Mouse (Mus musculus) cerebellum, adult 8-10 months (tissue): ENCODE data around the gene Patj.
"Not testable (repeated sequence)": the region's sequence is repeated elsewhere in the genome, so short reads cannot be mapped to it uniquely, and the experiment has no call there.

Source experiments
- DNase-seq: peaks from one replicate; pipeline ENCODE4 v3.0.0; 2022

Patj gene

GRCm38 (mm10) chr4:98581456-98581855 is 185.9 kb downstream of the Patj start:
- DNase-seq, result no peak

GRCm38 (mm10) chr4:98584023-98584422 is 188.4 kb downstream of the Patj start:
- no peak for DNase-seq

- no peak for DNase-seq
Observed at GRCm38 (mm10) chr4:98586303-98586702, 190.7 kb downstream of the Patj start.

GRCm38 (mm10) chr4:98587686-98588085 is 192.1 kb downstream of the Patj start:
- peak; percentile 72 for DNase-seq

GRCm38 (mm10) chr4:98593961-98594360 is 198.4 kb downstream of the Patj start:
- DNase-seq, result no peak

- DNase-seq, result no peak
Observed at GRCm38 (mm10) chr4:98598546-98598971, 203.0 kb downstream of the Patj start.

- no peak for DNase-seq
Observed at GRCm38 (mm10) chr4:98599358-98599757, 203.8 kb downstream of the Patj start.

- no peak for DNase-seq
Observed at GRCm38 (mm10) chr4:98603131-98603530, 207.5 kb downstream of the Patj start.

- DNase-seq, result no peak
Observed at GRCm38 (mm10) chr4:98610501-98610900, 214.9 kb downstream of the Patj start.

- no peak for DNase-seq
Observed at GRCm38 (mm10) chr4:98614395-98614794, 218.8 kb downstream of the Patj start.

- peak; percentile 75 for DNase-seq
Observed at GRCm38 (mm10) chr4:98619199-98619598, 223.6 kb downstream of the Patj start.

- DNase-seq, result no peak
Observed at GRCm38 (mm10) chr4:98620986-98621784, 225.6 kb downstream of the Patj start.

GRCm38 (mm10) chr4:98622180-98622579 is 226.6 kb downstream of the Patj start:
- DNase-seq, result no peak

GRCm38 (mm10) chr4:98622996-98623673 is 227.6 kb downstream of the Patj start:
- DNase-seq, result no peak

- DNase-seq, result no peak
Observed at GRCm38 (mm10) chr4:98628286-98628685, 232.7 kb downstream of the Patj start.

- not testable (repeated sequence) for DNase-seq
Observed at GRCm38 (mm10) chr4:98629217-98629616, 233.6 kb downstream of the Patj start.

GRCm38 (mm10) chr4:98635140-98635837 is 239.7 kb downstream of the Patj start:
- DNase-seq, result peak; percentile 81

- DNase-seq, result no peak
Observed at GRCm38 (mm10) chr4:98638731-98639130, 243.1 kb downstream of the Patj start.

GRCm38 (mm10) chr4:98653650-98654049 is 258.1 kb downstream of the Patj start:
- no peak for DNase-seq

GRCm38 (mm10) chr4:98654419-98654821 is 258.8 kb downstream of the Patj start:
- peak; percentile 77 for DNase-seq

- no peak for DNase-seq
Observed at GRCm38 (mm10) chr4:98656759-98657158, 261.2 kb downstream of the Patj start.

- DNase-seq, result no peak
Observed at GRCm38 (mm10) chr4:98659032-98659431, 263.4 kb downstream of the Patj start.

GRCm38 (mm10) chr4:98660534-98660933 is 264.9 kb downstream of the Patj start:
- DNase-seq, result no peak

GRCm38 (mm10) chr4:98665884-98666283 is 270.3 kb downstream of the Patj start:
- peak; percentile 77 for DNase-seq
